Mouse (Mus musculus): ENCODE results near the gene Nfe2l2. TPM values are rescaled to one million over a fixed set of nuclear protein-coding genes. Genes with fewer than 3 reads are reported as not detected.

Gene Nfe2l2
- polyA plus RNA-seq, 1 experiment: 42.2 TPM

DNA sequence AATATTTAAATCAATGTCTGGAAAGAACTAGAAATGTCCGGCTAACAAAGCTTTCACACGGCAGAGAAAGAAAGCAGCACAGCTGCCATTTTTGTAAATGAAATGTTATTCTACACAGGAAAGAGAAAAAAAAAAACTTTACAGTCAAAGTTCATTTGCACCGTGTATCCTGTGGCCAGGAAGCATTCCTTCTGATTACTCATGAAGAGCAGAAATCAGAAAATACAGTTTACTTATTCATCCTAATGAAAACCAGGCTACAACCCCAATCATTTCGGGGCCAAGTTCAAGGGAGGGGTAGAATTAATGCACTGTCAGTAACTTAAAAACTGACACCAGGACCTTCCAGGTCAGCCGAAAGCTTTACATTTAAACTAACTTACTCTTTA is 1.9 kb downstream of the Nfe2l2 start:
- TF ChIP-seq CTCF (IDR thresholded peaks at IDR 0.05; ENCODE audit: borderline replicate concordance, control insufficient read depth, extremely low read depth, insufficient read depth, low read length, poor library complexity): no peak
- TF ChIP-seq POLR2A (IDR thresholded peaks at IDR 0.05; ENCODE audit: control insufficient read depth, extremely low read depth, insufficient read depth, low read length, poor library complexity): no peak

DNA sequence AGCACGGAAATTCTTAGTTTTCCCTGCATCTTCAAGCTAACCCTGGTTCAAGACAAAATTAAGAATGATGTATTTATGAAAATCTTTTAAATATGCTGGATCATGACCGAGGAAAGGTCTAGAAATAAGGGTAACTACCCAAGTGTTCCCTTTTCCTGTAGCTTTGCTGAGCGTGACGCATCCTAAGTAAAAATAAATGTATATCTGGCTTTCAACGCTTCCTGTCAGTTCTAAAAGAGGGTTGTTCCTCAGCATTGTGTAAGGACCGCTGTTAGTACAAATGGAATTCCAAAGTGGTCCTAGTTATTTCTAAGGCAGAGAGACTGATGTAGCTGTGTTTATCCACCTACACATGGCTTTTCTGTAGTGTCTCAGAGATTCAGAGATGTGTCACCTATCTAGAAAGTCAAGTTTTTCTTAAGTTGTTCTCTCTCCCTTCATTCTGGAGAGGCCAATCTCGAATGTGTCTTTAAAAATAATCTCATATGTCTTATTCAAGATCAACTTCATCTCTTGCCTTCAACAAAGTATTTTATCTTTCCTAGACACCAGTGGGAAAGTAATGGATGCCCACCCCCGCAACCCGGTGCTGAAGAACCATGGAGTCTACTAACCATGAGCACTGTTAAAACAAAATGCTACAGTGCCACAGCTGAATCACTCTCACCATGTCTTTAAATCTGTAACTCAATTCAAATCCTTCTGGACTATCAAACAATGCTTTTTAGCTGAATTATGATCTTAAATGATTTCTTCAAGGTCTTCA is 2.4 kb downstream of the Nfe2l2 start:
- Histone ChIP-seq H3K36me3 (ENCODE audit: control insufficient read depth, insufficient read depth, low read length) (no peaks in the 10 kb centered on the region), H3K27ac (ENCODE audit: control insufficient read depth, insufficient read depth, low read length) (no peak overlapping the region), H3K4me3 (ENCODE audit: control insufficient read depth, insufficient read depth, low read length) (no peak overlapping the region), H3K4me1 (replicated peaks; ENCODE audit: control insufficient read depth, insufficient read depth, low read length) (peaks cover 23% of the 10 kb centered on the region), H3K27me3 (ENCODE audit: control insufficient read depth, insufficient read depth, low read length) (no peaks in the 10 kb centered on the region)
- TF ChIP-seq CTCF (IDR thresholded peaks at IDR 0.05; ENCODE audit: borderline replicate concordance, control insufficient read depth, extremely low read depth, insufficient read depth, low read length, poor library complexity) (no peak), POLR2A (IDR thresholded peaks at IDR 0.05; ENCODE audit: control insufficient read depth, extremely low read depth, insufficient read depth, low read length, poor library complexity) (no peak)
- DNase-seq: no peak
- 77% methylated on average over 9 of the region's 9 CpGs for WGBS

More for the DNA sequence above, 1.9 kb downstream of the Nfe2l2 start:
- DNase-seq: no peak
- 21% methylated on average over 5 of the region's 5 CpGs for WGBS
- no peak overlapping the region; the same call in 1 of the 2 replicates for H3K27ac ChIP-seq (ENCODE audit: control insufficient read depth, insufficient read depth, low read length)
- H3K4me3 ChIP-seq (ENCODE audit: control insufficient read depth, insufficient read depth, low read length): no peak overlapping the region
- no peaks in the 10 kb centered on the region for H3K27me3 ChIP-seq (ENCODE audit: control insufficient read depth, insufficient read depth, low read length)
- peaks cover 19% of the 10 kb centered on the region for H3K4me1 ChIP-seq (replicated peaks; ENCODE audit: control insufficient read depth, insufficient read depth, low read length)
- no peaks in the 10 kb centered on the region for H3K36me3 ChIP-seq (ENCODE audit: control insufficient read depth, insufficient read depth, low read length)

DNA sequence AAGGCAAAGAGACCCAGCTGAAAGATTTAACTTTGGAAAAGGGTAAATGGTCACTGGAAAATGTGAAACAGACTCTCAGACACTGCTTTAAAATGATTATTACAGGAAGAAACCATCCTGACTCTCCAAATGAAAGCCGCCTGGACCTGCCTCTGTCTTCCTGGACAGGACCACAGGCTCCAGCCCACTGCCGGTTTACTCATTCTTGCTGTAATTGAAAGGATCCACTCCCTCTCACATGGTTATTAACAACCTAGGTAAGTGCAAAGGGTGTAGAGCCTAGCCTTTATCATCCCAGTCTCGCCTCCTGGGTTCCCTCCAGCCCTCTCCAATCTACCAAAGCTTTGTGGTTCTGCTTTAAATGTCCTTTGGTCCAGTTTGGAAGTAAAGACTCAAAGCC is 3.2 kb downstream of the Nfe2l2 start:
- 94% methylated on average over 3 of the region's 3 CpGs for WGBS
- Histone ChIP-seq H3K4me1 (replicated peaks; ENCODE audit: control insufficient read depth, insufficient read depth, low read length) (peaks cover 27% of the 10 kb centered on the region), H3K36me3 (ENCODE audit: control insufficient read depth, insufficient read depth, low read length) (no peaks in the 10 kb centered on the region), H3K4me3 (ENCODE audit: control insufficient read depth, insufficient read depth, low read length) (no peak overlapping the region), H3K27me3 (ENCODE audit: control insufficient read depth, insufficient read depth, low read length) (no peaks in the 10 kb centered on the region), H3K27ac (ENCODE audit: control insufficient read depth, insufficient read depth, low read length) (no peak overlapping the region)
- no peak for TF ChIP-seq POLR2A (IDR thresholded peaks at IDR 0.05; ENCODE audit: control insufficient read depth, extremely low read depth, insufficient read depth, low read length, poor library complexity)
- TF ChIP-seq CTCF (IDR thresholded peaks at IDR 0.05; ENCODE audit: borderline replicate concordance, control insufficient read depth, extremely low read depth, insufficient read depth, low read length, poor library complexity): no peak
- no peak for DNase-seq

DNA sequence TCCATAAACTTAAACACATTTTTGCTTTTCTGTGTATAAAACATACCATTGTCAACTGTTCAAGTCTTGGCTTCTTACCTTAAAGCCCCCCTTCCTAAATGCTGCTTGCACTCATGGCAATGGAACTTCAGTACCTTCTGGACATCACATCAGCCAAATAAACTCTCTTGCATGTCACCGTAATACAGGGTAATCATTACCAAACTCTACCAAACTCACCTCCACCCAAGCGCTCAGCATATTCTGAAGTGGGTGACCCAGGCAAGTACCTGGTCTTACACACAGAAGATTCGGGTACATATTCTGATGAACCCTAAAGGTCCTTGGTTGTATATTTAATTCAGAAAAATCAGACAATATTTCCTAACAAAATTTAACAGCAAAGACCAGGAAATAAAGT is 3.9 kb downstream of the Nfe2l2 start:
- TF ChIP-seq POLR2A (IDR thresholded peaks at IDR 0.05; ENCODE audit: control insufficient read depth, extremely low read depth, insufficient read depth, low read length, poor library complexity): no peak
- TF ChIP-seq CTCF (IDR thresholded peaks at IDR 0.05; ENCODE audit: borderline replicate concordance, control insufficient read depth, extremely low read depth, insufficient read depth, low read length, poor library complexity): no peak
- DNase-seq: no peak
- Histone ChIP-seq H3K4me3 (ENCODE audit: control insufficient read depth, insufficient read depth, low read length) (no peak overlapping the region), H3K36me3 (ENCODE audit: control insufficient read depth, insufficient read depth, low read length) (no peaks in the 10 kb centered on the region), H3K4me1 (replicated peaks; ENCODE audit: control insufficient read depth, insufficient read depth, low read length) (peaks cover 26% of the 10 kb centered on the region), H3K27me3 (ENCODE audit: control insufficient read depth, insufficient read depth, low read length) (no peaks in the 10 kb centered on the region), H3K27ac (ENCODE audit: control insufficient read depth, insufficient read depth, low read length) (no peak overlapping the region)
- WGBS: 97% methylated on average over 3 of the region's 3 CpGs

DNA sequence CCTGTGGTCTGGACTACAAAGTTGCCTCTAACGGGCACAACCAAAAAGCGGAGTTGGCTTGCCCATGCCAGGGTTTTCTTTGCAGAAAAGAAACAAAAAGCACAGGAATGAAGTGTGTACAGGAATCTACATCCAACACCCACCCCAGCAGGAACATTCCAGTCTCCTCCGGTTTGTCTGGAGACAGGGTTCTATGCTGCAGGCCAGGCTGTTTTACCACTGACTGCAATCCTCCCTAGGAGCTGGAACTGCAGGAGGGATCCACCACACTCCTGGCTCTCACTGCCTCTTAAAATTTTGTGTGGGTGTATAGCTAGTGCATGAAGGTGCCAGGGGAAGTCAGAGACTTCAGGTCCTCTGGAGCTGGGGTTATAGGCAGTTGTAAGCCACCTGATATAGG is 5.6 kb downstream of the Nfe2l2 start:
- H3K27me3 ChIP-seq (ENCODE audit: control insufficient read depth, insufficient read depth, low read length): no peaks in the 10 kb centered on the region
- H3K27ac ChIP-seq (ENCODE audit: control insufficient read depth, insufficient read depth, low read length): no peak overlapping the region
- WGBS: 90% methylated on average over 3 of the region's 3 CpGs
- no peak for DNase-seq
- no peak overlapping the region for H3K4me3 ChIP-seq (ENCODE audit: control insufficient read depth, insufficient read depth, low read length)
- H3K4me1 ChIP-seq (replicated peaks; ENCODE audit: control insufficient read depth, insufficient read depth, low read length): peaks cover 22% of the 10 kb centered on the region
- TF ChIP-seq POLR2A (IDR thresholded peaks at IDR 0.05; ENCODE audit: control insufficient read depth, extremely low read depth, insufficient read depth, low read length, poor library complexity) (no peak), CTCF (IDR thresholded peaks at IDR 0.05; ENCODE audit: borderline replicate concordance, control insufficient read depth, extremely low read depth, insufficient read depth, low read length, poor library complexity) (no peak)
- no peaks in the 10 kb centered on the region for H3K36me3 ChIP-seq (ENCODE audit: control insufficient read depth, insufficient read depth, low read length)

GRCm38 (mm10) chr2:75698007-75698406 is 6.4 kb downstream of the Nfe2l2 start:
- H3K27ac ChIP-seq (ENCODE audit: control insufficient read depth, insufficient read depth, low read length): no peak overlapping the region; the same call in 1 of the 2 replicates
- DNase-seq: no peak
- WGBS: 29% methylated on average over 4 of the region's 4 CpGs
- TF ChIP-seq POLR2A (IDR thresholded peaks at IDR 0.05; ENCODE audit: control insufficient read depth, extremely low read depth, insufficient read depth, low read length, poor library complexity): no peak
- TF ChIP-seq CTCF (IDR thresholded peaks at IDR 0.05; ENCODE audit: borderline replicate concordance, control insufficient read depth, extremely low read depth, insufficient read depth, low read length, poor library complexity): no peak
- H3K4me3 ChIP-seq (ENCODE audit: control insufficient read depth, insufficient read depth, low read length): no peak overlapping the region
- H3K27me3 ChIP-seq (ENCODE audit: control insufficient read depth, insufficient read depth, low read length): no peaks in the 10 kb centered on the region
- peaks cover 24% of the 10 kb centered on the region for H3K4me1 ChIP-seq (replicated peaks; ENCODE audit: control insufficient read depth, insufficient read depth, low read length)
- H3K36me3 ChIP-seq (ENCODE audit: control insufficient read depth, insufficient read depth, low read length): no peaks in the 10 kb centered on the region

All from thymus, adult 2 months (tissue).